Mouse (Mus musculus): ENCODE data around the gene Kmt2d. TPM values are rescaled to one million over a fixed set of nuclear protein-coding genes. Genes with fewer than 3 reads are reported as not detected.

Gene Kmt2d
- polyA plus RNA-seq, 1 experiment from 2014 or later = 17.6 TPM

GRCm38 (mm10) chr15:98865771-98866170, 5.2 kb downstream of the Kmt2d start:
- Histone ChIP-seq H3K27ac (replicated peaks; ENCODE audit: low read depth, low read length) (no peak overlapping the region), H3K4me2 (ENCODE audit: low read depth, severe bottlenecking) (no peak overlapping the region), H3K9me3 (ENCODE audit: control insufficient read depth, low read length) (no peaks in the 10 kb centered on the region), H3K27me3 (ENCODE audit: control insufficient read depth, insufficient read depth, low read length) (no peaks in the 10 kb centered on the region), H3K36me3 (ENCODE audit: control insufficient read depth, insufficient read depth, low read length) (peaks cover 46% of the 10 kb centered on the region), H3K4me3 (ENCODE audit: low read depth, low read length) (no peak overlapping the region), H3K9ac (ENCODE audit: low read length) (no peak overlapping the region), H3K4me1 (ENCODE audit: control insufficient read depth, insufficient read depth, low read length) (peaks cover 23% of the 10 kb centered on the region)
- DNase-seq (ENCODE audit: low spot score) (no peak), ATAC-seq (ENCODE audit: insufficient number of reproducible peaks, low FRiP score, low TSS enrichment, low read depth) (no peak)
- 97% methylated on average over 8 of the region's 8 CpGs for WGBS

GRCm38 (mm10) chr15:98864951-98865350, 6.1 kb downstream of the Kmt2d start:
- DNase-seq (ENCODE audit: low spot score) (no peak), ATAC-seq (ENCODE audit: insufficient number of reproducible peaks, low FRiP score, low TSS enrichment, low read depth) (no peak)
- H3K27me3 ChIP-seq (ENCODE audit: control insufficient read depth, insufficient read depth, low read length) = no peaks in the 10 kb centered on the region
- H3K9me3 ChIP-seq (ENCODE audit: control insufficient read depth, low read length) = no peaks in the 10 kb centered on the region
- peaks cover 55% of the 10 kb centered on the region for H3K36me3 ChIP-seq (ENCODE audit: control insufficient read depth, insufficient read depth, low read length)
- H3K4me1 ChIP-seq (ENCODE audit: control insufficient read depth, insufficient read depth, low read length) = peaks cover 21% of the 10 kb centered on the region
- H3K4me3 ChIP-seq (ENCODE audit: low read depth, low read length) = no peak overlapping the region
- 91% methylated on average over 6 of the region's 6 CpGs for WGBS
- no peak overlapping the region for H3K4me2 ChIP-seq (ENCODE audit: low read depth, severe bottlenecking)
- no peak overlapping the region for H3K9ac ChIP-seq (ENCODE audit: low read length)
- H3K27ac ChIP-seq (replicated peaks; ENCODE audit: low read depth, low read length) = no peak overlapping the region

GRCm38 (mm10) chr15:98863451-98863958, 7.5 kb downstream of the Kmt2d start:
- no peak overlapping the region for H3K9ac ChIP-seq (ENCODE audit: low read length)

GRCm38 (mm10) chr15:98861701-98862410, 9.1 kb downstream of the Kmt2d start:
- DNase-seq (ENCODE audit: low spot score) (no peak), ATAC-seq (ENCODE audit: insufficient number of reproducible peaks, low FRiP score, low TSS enrichment, low read depth) (no peak)
- Histone ChIP-seq H3K36me3 (ENCODE audit: control insufficient read depth, insufficient read depth, low read length) (peaks cover 72% of the 10 kb centered on the region), H3K9me3 (ENCODE audit: control insufficient read depth, low read length) (no peaks in the 10 kb centered on the region), H3K27me3 (ENCODE audit: control insufficient read depth, insufficient read depth, low read length) (no peaks in the 10 kb centered on the region), H3K27ac (replicated peaks; ENCODE audit: low read depth, low read length) (no peak overlapping the region), H3K4me2 (ENCODE audit: low read depth, severe bottlenecking) (no peak overlapping the region), H3K9ac (ENCODE audit: low read length) (no peak overlapping the region), H3K4me1 (ENCODE audit: control insufficient read depth, insufficient read depth, low read length) (no peaks in the 10 kb centered on the region), H3K4me3 (ENCODE audit: low read depth, low read length) (no peak overlapping the region)
- 89% methylated on average over 21 of the region's 21 CpGs for WGBS

More at GRCm38 (mm10) chr15:98863451-98863958, 7.5 kb downstream of the Kmt2d start:
- no peak overlapping the region for H3K27ac ChIP-seq (replicated peaks; ENCODE audit: low read depth, low read length)
- H3K9me3 ChIP-seq (ENCODE audit: control insufficient read depth, low read length) = no peaks in the 10 kb centered on the region
- WGBS = 93% methylated on average over 12 of the region's 12 CpGs
- H3K4me2 ChIP-seq (ENCODE audit: low read depth, severe bottlenecking) = no peak overlapping the region
- H3K4me1 ChIP-seq (ENCODE audit: control insufficient read depth, insufficient read depth, low read length) = peaks cover 7% of the 10 kb centered on the region
- H3K36me3 ChIP-seq (ENCODE audit: control insufficient read depth, insufficient read depth, low read length) = peaks cover 62% of the 10 kb centered on the region
- ATAC-seq (ENCODE audit: insufficient number of reproducible peaks, low FRiP score, low TSS enrichment, low read depth) = no peak
- no peak overlapping the region for H3K4me3 ChIP-seq (ENCODE audit: low read depth, low read length)
- H3K27me3 ChIP-seq (ENCODE audit: control insufficient read depth, insufficient read depth, low read length) = no peaks in the 10 kb centered on the region
- no peak for DNase-seq (ENCODE audit: low spot score)

GRCm38 (mm10) chr15:98860921-98861320, 10.1 kb downstream of the Kmt2d start:
- DNase-seq (ENCODE audit: low spot score) (no peak), ATAC-seq (ENCODE audit: insufficient number of reproducible peaks, low FRiP score, low TSS enrichment, low read depth) (no peak)
- Histone ChIP-seq H3K9me3 (ENCODE audit: control insufficient read depth, low read length) (no peaks in the 10 kb centered on the region), H3K27ac (replicated peaks; ENCODE audit: low read depth, low read length) (no peak overlapping the region), H3K27me3 (ENCODE audit: control insufficient read depth, insufficient read depth, low read length) (no peaks in the 10 kb centered on the region), H3K4me2 (ENCODE audit: low read depth, severe bottlenecking) (no peak overlapping the region), H3K36me3 (ENCODE audit: control insufficient read depth, insufficient read depth, low read length) (peaks cover 74% of the 10 kb centered on the region), H3K9ac (ENCODE audit: low read length) (no peak overlapping the region), H3K4me3 (ENCODE audit: low read depth, low read length) (no peak overlapping the region), H3K4me1 (ENCODE audit: control insufficient read depth, insufficient read depth, low read length) (no peaks in the 10 kb centered on the region)
- 96% methylated on average over 18 of the region's 18 CpGs for WGBS

- no peaks in the 10 kb centered on the region for H3K9me3 ChIP-seq (ENCODE audit: control insufficient read depth, low read length)
- ATAC-seq (ENCODE audit: insufficient number of reproducible peaks, low FRiP score, low TSS enrichment, low read depth) = no peak
- no peak overlapping the region for H3K4me3 ChIP-seq (ENCODE audit: low read depth, low read length)
- no peak for DNase-seq (ENCODE audit: low spot score)
- H3K27me3 ChIP-seq (ENCODE audit: control insufficient read depth, insufficient read depth, low read length) = no peaks in the 10 kb centered on the region
- peaks cover 77% of the 10 kb centered on the region for H3K36me3 ChIP-seq (ENCODE audit: control insufficient read depth, insufficient read depth, low read length)
- WGBS = 87% methylated on average over 9 of the region's 9 CpGs
- no peak overlapping the region for H3K27ac ChIP-seq (replicated peaks; ENCODE audit: low read depth, low read length)
- H3K9ac ChIP-seq (ENCODE audit: low read length) = no peak overlapping the region
- H3K4me2 ChIP-seq (ENCODE audit: low read depth, severe bottlenecking) = no peak overlapping the region
- no peaks in the 10 kb centered on the region for H3K4me1 ChIP-seq (ENCODE audit: control insufficient read depth, insufficient read depth, low read length)
Observed at GRCm38 (mm10) chr15:98859319-98860043, 11.5 kb downstream of the Kmt2d start.

- Histone ChIP-seq H3K27ac (replicated peaks; ENCODE audit: low read depth, low read length) (no peak overlapping the region), H3K27me3 (ENCODE audit: control insufficient read depth, insufficient read depth, low read length) (no peaks in the 10 kb centered on the region), H3K4me1 (ENCODE audit: control insufficient read depth, insufficient read depth, low read length) (no peaks in the 10 kb centered on the region), H3K4me3 (ENCODE audit: low read depth, low read length) (no peak overlapping the region), H3K36me3 (ENCODE audit: control insufficient read depth, insufficient read depth, low read length) (peaks cover 63% of the 10 kb centered on the region), H3K9me3 (ENCODE audit: control insufficient read depth, low read length) (no peaks in the 10 kb centered on the region), H3K4me2 (ENCODE audit: low read depth, severe bottlenecking) (no peak overlapping the region), H3K9ac (ENCODE audit: low read length) (no peak overlapping the region)
- WGBS = 94% methylated on average over 16 of the region's 16 CpGs
- no peak for ATAC-seq (ENCODE audit: insufficient number of reproducible peaks, low FRiP score, low TSS enrichment, low read depth)
- no peak for DNase-seq (ENCODE audit: low spot score)
Observed at GRCm38 (mm10) chr15:98854214-98854613, 16.8 kb downstream of the Kmt2d start.

- Histone ChIP-seq H3K9me3 (ENCODE audit: control insufficient read depth, low read length) (no peaks in the 10 kb centered on the region), H3K4me2 (ENCODE audit: low read depth, severe bottlenecking) (no peak overlapping the region), H3K27me3 (ENCODE audit: control insufficient read depth, insufficient read depth, low read length) (no peaks in the 10 kb centered on the region), H3K27ac (replicated peaks; ENCODE audit: low read depth, low read length) (no peak overlapping the region), H3K36me3 (ENCODE audit: control insufficient read depth, insufficient read depth, low read length) (peaks cover 67% of the 10 kb centered on the region), H3K4me1 (ENCODE audit: control insufficient read depth, insufficient read depth, low read length) (no peaks in the 10 kb centered on the region), H3K9ac (ENCODE audit: low read length) (no peak overlapping the region), H3K4me3 (ENCODE audit: low read depth, low read length) (no peak overlapping the region)
- 92% methylated on average over 27 of the region's 28 CpGs for WGBS
- ATAC-seq (ENCODE audit: insufficient number of reproducible peaks, low FRiP score, low TSS enrichment, low read depth) (no peak; the same call in 1 of the 2 replicates), DNase-seq (ENCODE audit: low spot score) (no peak)
Observed at GRCm38 (mm10) chr15:98853161-98853937, 17.7 kb downstream of the Kmt2d start.
